Mouse (Mus musculus): Measurements from ENCODE around the gene Hivep2. TPM values are rescaled to one million over a fixed set of nuclear protein-coding genes. Genes with fewer than 3 reads are reported as not detected.
A peak's percentile ranks its signal among the peaks of the same experiment; 100 is the strongest.

The Hivep2 gene
- total RNA-seq, 1 experiment = 2.3 TPM

- in situ Hi-C loops (cut with MboI; ENCODE audit: low sequenced_read_pairs in 2 of 2, unreplicated experiment in 2 of 2) = no loop called here
- H3K9me3 ChIP-seq (ENCODE audit: control insufficient read depth, insufficient read depth, low read depth, low read length) = no peaks in the 10 kb centered on the region
- no peaks in the 10 kb centered on the region for H3K36me3 ChIP-seq (ENCODE audit: control insufficient read depth, insufficient read depth, low read length, poor library complexity, severe bottlenecking)
- TF ChIP-seq ZC3H11A (IDR thresholded peaks at IDR 0.05; ENCODE audit: borderline replicate concordance, low read depth, low read length) (peak; percentile 35), CHD2 (IDR thresholded peaks at IDR 0.05; ENCODE audit: low read depth, low read length) (no peak)
- H3K4me3 ChIP-seq (ENCODE audit: insufficient read depth in 1 of 2, low read depth in 1 of 2, low read length in 2 of 2, poor library complexity in 1 of 2, severe bottlenecking in 1 of 2) = no peak overlapping the region
- H3K27ac ChIP-seq (ENCODE audit: insufficient read depth, low read depth, low read length, poor library complexity, severe bottlenecking) = no peak overlapping the region
- DNase-seq (ENCODE audit: low read depth, low spot score) = peak; percentile 25
- H3K9ac ChIP-seq (ENCODE audit: insufficient read depth, low read depth, low read length, poor library complexity, severe bottlenecking) = no peak overlapping the region
- H3K4me1 ChIP-seq (ENCODE audit: control insufficient read depth in 2 of 2, insufficient read depth in 2 of 2, low read length in 2 of 2, poor library complexity in 1 of 2) = no peaks in the 10 kb centered on the region
Observed at GRCm38 (mm10) chr10:14200310-14200709, 234.4 kb downstream of the Hivep2 start.

Other genes with a start within 250 kb of the Hivep2 start
- 10.1 and 11.9 TPM in 2 replicates for gene Aig1, start 97.1 kb upstream of the Hivep2 start, total RNA-seq (2012; rRNA removed)

All from ES-E14 (cell line).